Mouse (Mus musculus) kidney, adult 2 months (tissue): ENCODE results near the gene Tktl2.

Source experiments
- CTCF ChIP-seq: fragments of 200-500 bp; conservative IDR thresholded peaks from 2 replicates; pipeline ENCODE4 v1.5.1; 2011; ENCODE audit warnings: low read depth, mild to moderate bottlenecking, control low read depth, low read length, moderate library complexity, mixed read lengths; ENCODE audit not compliant: insufficient read depth, insufficient read length
- POLR2A ChIP-seq: fragments of 200-500 bp; IDR thresholded peaks from one replicate; pipeline ENCODE4 v1.6.1; 2011; ENCODE audit warnings: low read depth, low read length, control low read depth

DNA sequence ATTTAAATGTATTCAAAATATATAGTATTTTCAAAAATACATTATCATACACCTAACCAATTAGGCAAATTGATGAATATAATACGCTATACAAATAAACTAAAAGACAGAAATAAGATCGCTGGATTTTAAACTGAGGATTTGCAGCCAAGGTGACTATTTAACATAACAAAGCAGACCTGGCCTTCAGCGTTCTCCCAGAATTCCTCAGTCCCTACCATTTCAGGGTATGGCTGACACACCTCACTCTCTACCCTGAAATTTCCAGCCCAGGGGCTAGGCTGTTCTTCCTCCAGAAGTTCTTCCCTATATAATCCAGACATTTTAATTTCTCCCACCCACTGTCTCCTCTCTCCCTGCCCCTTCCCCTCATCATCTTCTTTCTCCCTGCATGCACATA is 23.0 kb upstream of the Tktl2 start:
- TF ChIP-seq CTCF (no peak), POLR2A (no peak)
